Mouse (Mus musculus): ENCODE data around the gene Gtf2e1.

Gene Gtf2e1

DNA sequence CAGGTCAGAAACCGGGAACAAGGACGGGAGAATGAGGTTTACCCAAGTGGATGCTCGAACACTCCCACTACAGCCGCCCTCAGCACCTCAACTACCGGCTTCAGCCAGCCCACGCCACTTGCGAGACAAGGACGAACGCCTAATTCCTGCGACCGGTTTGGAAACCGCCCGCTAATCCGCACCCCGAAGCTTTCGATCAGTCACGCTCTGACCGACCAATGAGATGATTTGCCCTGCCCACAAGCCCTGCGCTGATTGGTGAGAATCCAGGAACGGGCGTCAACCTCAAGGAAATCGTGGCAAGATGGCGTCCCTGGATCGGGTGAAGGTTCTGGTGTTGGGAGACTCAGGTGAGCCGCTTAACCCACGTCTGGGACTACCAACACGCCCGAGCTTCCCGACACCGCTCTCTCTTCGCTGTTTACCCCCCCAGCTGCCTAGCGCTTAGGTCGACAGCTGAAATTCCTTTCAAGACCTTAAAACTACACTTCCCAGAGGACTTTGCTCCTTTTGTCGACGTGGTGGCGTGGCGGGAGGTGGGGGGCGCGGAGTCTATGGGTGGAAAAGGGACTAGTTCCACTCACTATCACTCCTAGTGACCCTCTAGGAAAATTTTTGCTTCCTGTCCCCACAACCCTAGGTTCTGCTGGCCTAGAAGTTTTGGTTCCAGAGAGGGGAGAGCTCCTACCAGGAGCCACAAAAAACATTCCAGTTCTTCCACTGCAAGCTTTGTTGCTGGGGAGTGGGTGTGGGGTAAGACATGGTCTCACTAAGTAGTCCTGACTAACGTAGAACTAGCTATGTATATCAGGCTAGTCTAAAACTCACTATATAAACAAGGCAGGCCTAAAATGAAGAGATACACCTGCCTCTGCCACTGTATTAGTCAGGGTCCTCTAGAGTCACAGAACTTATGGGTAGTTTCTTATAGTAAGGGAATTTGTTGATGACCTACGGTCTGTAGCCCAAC, at the start of gene Gtf2e1, which contains the start of gene Rabl3:
TSS of gene Gtf2e1 (minus strand) at position 179 of the 970 bp plus-strand sequence.
TSS of gene Rabl3 (plus strand) at position 275 of the 970 bp plus-strand sequence.
- peak; percentile 93 for DNase-seq

- no peak for DNase-seq
Observed at GRCm38 (mm10) chr16:37585129-37585563, 45.6 kb upstream of the Gtf2e1 start.

DNA sequence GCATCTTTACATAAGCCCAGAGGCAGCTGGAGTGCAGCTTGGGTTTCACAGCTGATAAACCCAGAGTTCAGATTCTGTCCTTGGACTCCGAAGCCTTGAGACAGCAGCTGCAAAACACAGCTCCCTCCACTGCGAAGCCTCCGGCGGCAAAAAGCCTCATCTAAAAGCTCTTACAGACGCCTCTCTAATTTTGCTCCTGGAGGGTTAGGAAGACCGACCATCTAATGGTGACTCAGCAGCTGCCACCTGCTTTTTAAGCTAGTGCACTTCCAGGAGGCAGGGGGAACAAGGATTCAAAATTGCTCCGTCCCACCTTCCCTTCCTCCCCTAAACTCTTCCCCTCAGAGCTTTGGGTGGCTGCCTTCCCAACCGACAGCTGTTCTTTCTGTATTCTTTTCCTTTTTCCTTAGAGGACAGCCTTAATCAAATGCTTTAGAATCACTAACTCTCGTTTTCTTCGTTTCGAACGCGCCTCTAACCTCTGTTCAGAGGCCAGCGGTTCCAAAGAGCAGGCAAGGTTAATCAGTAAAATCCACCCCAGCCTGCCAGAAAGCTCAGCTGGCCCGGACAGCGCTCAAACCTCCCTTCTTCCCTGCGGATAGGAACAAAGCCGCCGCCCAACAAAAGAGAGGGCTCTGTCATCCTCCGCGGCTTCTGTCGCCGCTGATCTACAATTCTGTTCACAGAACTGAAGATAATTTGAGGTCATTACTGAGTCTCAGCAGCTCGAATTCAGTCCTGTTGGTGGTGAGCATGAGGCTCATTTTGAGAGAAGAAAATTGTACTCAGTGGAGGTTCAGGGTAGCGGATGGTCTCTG, 44.8 kb upstream of the Gtf2e1 start:
- DNase-seq, result peak; percentile 20

DNA sequence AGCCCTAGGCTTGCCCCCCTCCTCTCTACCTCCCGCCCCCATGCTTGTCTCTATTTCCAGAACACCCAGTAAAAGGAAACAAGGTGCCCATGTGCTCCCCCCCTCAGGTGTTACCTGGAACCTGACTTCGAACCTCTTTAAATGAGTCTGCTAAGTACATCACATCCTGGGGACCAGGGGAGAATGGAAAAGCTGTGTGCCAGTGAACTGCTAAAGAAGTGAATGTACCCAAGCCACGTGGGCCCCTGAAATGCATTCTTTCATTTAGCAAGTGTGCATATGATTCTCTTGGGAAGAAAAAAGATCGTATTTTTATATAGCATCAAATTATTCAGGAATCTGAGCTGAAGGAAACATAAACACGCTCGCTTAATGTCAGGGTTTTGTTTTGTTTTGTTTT, 44.2 kb upstream of the Gtf2e1 start:
- no peak for DNase-seq

DNA sequence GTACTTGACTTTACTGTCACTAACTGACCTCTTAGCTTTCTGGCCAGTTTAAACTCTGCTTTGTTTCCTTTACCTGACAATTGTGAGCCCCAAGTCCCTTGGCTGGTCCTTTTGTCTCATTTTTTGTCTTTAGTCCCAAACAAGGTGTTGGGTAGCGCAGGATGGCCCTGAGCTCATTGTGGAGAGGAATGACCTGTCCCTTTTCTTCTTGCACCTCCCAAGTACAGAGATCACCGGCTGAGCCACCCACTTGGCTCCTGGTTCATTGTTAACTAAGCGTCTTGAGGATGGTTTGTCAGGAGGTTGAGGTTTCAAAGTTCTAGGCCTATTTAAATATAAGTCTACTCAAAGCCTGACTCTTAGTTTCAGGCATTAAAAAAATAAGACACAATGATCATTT, 43.7 kb upstream of the Gtf2e1 start:
- no peak for DNase-seq

- DNase-seq, result no peak
Observed at GRCm38 (mm10) chr16:37581901-37582300, 42.3 kb upstream of the Gtf2e1 start.

DNA sequence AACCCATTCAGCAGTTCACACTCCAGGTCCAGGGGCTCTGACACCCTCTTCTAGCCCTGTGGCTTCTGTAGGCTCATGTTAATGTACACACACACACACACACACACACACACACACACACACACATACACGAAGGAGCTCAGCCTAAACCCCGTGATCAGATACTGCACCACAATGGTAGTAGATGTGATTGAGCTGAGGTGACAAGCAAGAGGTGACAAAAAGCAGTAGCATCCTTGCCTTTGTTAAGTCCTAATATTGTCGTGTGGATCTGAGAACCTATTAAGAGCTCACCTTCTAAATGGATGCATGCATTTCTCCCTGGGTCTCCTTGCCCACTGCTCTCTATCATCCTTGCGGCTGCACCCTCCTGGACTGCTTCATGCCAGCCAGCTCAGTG, 41.1 kb upstream of the Gtf2e1 start:
- DNase-seq, result no peak

DNA sequence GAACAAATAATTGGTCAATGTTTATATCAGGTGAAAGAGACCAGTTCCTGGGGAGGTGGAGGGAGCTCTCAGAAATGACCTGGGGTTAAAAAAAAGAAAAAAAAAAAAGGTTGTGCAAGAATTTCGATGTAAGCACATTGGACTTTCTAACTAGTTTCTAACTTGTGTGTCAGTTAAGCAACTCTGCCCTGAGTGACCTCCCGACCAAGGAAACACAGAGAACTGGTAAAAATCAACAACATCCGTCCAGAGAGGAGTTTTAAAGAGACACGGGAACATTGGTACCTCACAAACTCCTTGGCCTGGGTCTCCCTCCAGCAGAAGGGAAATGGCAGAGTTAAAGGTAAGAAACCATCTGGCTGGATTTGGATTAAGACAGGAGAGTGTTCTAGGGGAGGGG, 40.4 kb upstream of the Gtf2e1 start, which contains the start of gene Hgd:
TSS of gene Hgd (plus strand) at position 160 of the 400 bp plus-strand sequence.
- DNase-seq, result no peak

- no peak for DNase-seq
Observed at GRCm38 (mm10) chr16:37579591-37579990, 40.0 kb upstream of the Gtf2e1 start.

- DNase-seq, result no peak
Observed at GRCm38 (mm10) chr16:37575325-37575724, 35.7 kb upstream of the Gtf2e1 start.

DNA sequence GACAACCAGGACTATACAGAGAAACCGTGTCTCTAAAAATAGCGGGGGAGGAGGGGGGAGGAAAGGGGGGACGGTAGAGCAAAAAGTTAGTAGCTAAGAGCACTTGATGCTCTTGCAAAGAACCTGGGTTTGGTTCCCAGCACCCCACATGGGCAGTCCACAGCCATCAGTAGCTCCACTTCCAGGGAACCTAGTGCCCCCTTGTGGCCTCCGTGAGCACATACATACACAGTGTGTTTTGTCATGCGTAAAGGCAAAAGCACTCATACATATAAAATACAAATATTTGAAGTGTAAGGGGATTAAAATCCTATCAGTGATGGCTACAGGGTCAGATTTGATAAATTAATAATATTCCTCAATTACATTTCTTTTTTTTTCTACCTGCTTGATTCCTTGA, 33.5 kb upstream of the Gtf2e1 start:
- peak; percentile 13 for DNase-seq

- no peak for DNase-seq
Observed at GRCm38 (mm10) chr16:37572117-37572754, 32.6 kb upstream of the Gtf2e1 start.

DNA sequence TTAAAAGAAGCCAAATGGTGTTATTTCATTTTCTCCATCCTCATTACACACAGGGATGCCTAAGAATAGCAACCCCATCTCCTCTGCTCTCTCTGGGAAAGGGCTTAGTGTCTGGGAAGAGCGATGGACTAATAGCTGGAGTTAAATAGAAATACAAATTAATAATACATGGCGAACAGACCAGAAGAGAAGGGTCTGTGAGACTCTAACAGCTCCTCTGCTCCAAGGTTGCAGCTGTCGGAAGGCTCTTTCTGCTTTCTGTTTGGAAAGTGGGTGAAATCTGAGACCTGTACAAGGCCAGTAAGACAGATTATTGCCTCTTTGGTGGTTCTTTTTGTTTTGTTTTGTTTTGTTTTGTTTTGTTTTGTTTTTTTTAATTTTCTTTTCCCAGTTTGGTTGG, 32.0 kb upstream of the Gtf2e1 start:
- no peak for DNase-seq

GRCm38 (mm10) chr16:37567113-37568050, 27.8 kb upstream of the Gtf2e1 start:
- DNase-seq, result no peak

DNA sequence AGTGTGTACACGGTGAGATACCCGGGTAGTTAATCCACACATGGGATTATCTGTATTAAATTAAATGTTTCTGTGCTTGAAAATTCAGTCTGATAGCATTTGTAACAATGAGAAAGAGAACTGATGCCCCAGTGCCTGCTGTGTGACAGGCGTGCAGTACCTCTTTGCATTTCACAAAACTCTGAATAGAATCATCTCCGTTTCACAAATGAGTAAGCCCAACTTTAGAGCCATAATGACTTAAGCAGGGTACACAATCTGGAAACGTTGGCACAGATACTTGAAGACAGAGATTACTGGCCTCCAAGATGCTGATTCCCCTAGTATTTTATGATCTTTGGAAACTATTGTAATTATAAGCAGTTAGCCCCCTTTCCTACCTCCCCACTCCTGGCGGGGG, 26.5 kb upstream of the Gtf2e1 start:
- DNase-seq, result no peak

DNA sequence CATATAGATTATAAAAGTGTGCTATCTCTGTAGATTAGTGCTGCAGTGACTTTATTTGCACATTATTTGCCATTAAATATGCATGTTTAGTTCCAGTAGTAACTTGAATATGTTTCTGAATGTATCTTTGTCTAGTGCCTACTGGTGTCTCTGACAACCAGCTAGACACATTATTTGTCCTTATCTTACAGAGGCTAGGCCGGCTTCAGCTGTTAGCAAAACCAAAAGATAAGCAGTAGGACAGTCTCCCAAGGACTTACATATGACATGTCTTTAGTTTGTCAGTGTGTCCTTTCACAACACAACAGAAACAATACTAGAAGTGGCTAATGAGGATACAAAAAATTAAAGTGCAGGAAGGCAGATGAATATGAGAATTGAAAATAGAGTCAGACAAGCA, 25.5 kb upstream of the Gtf2e1 start:
- DNase-seq, result no peak

DNA sequence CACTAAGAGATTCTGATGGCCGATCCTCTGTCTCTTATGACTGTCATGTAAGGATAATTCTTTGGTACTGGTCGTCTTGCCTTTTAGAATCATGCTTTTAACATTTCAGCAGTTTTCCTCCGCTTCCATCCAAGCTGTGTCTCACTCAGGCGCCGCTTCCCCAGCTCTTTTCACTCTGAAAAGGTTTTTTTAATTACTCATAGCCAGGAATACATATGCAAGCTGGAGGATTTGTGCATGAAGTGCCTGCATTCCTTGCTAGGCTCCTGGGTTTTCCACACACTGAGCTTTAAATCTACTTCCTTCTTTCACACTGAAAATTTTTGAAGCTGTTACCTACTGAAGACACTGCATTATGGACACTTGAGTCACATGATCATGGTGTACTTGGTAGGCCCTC, 23.4 kb upstream of the Gtf2e1 start:
- no peak for DNase-seq

DNA sequence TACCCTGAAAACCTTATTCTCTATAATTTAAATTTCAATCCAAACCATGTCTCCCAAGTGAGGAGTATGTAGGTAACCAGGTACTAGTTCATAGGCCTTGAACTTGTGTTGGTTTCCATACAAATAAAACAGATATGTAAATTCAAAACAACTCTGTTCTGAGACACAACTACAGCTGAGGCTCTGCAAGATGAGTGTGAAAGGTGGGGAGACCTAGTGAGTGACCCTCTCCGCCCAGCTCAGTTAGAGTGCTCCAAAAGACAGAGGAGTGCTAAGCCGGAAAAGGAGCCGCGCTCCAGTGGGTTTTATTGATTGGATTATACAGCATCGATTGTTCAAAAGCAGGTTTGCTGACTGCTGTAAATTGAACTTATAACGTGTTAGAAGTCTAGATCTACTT, 22.8 kb upstream of the Gtf2e1 start:
- no peak for DNase-seq

DNA sequence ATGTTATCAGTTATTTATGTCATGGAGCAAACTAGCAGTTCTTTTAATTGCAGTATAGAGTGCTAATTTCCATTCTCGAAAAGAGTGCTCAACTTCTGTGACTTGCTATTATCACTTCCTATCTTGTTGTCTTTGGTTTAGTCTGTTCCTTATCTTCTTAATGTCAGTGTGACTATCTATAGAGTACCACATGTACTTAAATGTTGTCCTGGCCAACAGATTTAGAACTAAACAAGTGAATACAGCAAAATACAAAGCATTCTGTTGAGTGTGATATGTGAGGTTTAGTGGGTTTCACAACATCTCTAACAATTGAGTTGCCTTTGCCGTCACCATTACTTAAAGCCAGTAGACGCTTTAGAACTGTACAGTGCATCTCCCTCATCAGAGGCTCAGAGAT, 13.2 kb upstream of the Gtf2e1 start:
- no peak for DNase-seq

- no peak for DNase-seq
Observed at GRCm38 (mm10) chr16:37550981-37551380, 11.4 kb upstream of the Gtf2e1 start.

- no peak for DNase-seq
Observed at GRCm38 (mm10) chr16:37550266-37550665, 10.7 kb upstream of the Gtf2e1 start.

DNA sequence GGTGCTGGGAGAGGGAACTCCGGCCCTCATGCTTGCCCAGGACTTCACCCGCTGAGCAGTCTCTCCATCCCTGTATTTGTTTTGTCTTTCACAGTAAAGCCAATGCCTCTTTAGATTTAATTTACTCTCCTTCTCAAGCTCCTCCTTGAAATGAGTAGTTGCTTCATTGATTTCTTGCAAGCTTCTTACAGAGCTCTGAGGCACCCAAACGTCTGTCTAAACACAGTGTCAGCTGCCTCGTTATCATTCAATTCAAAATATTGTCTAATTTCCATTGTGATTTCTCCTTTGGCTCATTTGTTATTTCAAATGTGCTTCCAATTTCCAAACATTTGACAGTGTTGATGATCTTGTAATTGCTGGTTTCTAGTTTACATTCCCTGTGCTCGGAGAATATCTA, 6.7 kb upstream of the Gtf2e1 start:
- DNase-seq, result no peak

Measured in thymus, postnatal 4 days (tissue).